Mouse (Mus musculus) left cerebral cortex, adult 9 months (tissue): ENCODE data around the gene Ndufaf8.

Source experiments
- DNase-seq, 2 experiments: peaks; one replicate each; pipeline ENCODE4 v3.0.0; 2022; ENCODE audit warnings: low spot score in 2 of 2

The Ndufaf8 gene

GRCm38 (mm10) chr11:120085891-120086627, 12.7 kb upstream of the Ndufaf8 start:
- DNase-seq = no peak

GRCm38 (mm10) chr11:120086702-120087152, 12.0 kb upstream of the Ndufaf8 start, which contains the start of gene Cep131:
Gene Cep131, minus strand, starts transcription at chr11:120086827.
- DNase-seq = peak; percentile 94 to 98

- DNase-seq = no peak
These were observed 8.1 kb upstream of the Ndufaf8 start for GRCm38 (mm10) chr11:120090661-120091060.

- DNase-seq = no peak
These were observed 5.7 kb upstream of the Ndufaf8 start for GRCm38 (mm10) chr11:120092817-120093591.

- DNase-seq = peak in 1 of 2 experiments; percentile 74
These were observed 2.3 kb downstream of the Ndufaf8 start for GRCm38 (mm10) chr11:120101036-120101435.

GRCm38 (mm10) chr11:120103431-120103997, 4.8 kb downstream of the Ndufaf8 start:
- no peak for DNase-seq

- DNase-seq = no peak
These were observed 8.3 kb downstream of the Ndufaf8 start for GRCm38 (mm10) chr11:120107026-120107425.

- DNase-seq = no peak
These were observed 9.1 kb downstream of the Ndufaf8 start for GRCm38 (mm10) chr11:120107796-120108195.

- no peak for DNase-seq
These were observed 11.0 kb downstream of the Ndufaf8 start for GRCm38 (mm10) chr11:120109558-120110210.

- no peak for DNase-seq
These were observed 11.8 kb downstream of the Ndufaf8 start for GRCm38 (mm10) chr11:120110554-120110953.

- no peak for DNase-seq
These were observed 12.3 kb downstream of the Ndufaf8 start for GRCm38 (mm10) chr11:120111033-120111432.

- no peak for DNase-seq
These were observed 13.4 kb downstream of the Ndufaf8 start for GRCm38 (mm10) chr11:120112136-120112535.

- no peak for DNase-seq
These were observed 15.9 kb downstream of the Ndufaf8 start for GRCm38 (mm10) chr11:120114488-120115215.

- DNase-seq = no peak
These were observed 18.9 kb downstream of the Ndufaf8 start for GRCm38 (mm10) chr11:120117626-120118025.

- DNase-seq = no peak
These were observed 20.4 kb downstream of the Ndufaf8 start for GRCm38 (mm10) chr11:120119108-120119507.

GRCm38 (mm10) chr11:120119936-120120541, 21.3 kb downstream of the Ndufaf8 start:
- DNase-seq = no peak

GRCm38 (mm10) chr11:120120642-120121420, 22.1 kb downstream of the Ndufaf8 start:
- peak in 1 of 2 experiments; percentile 82 for DNase-seq

GRCm38 (mm10) chr11:120122126-120122525, 23.4 kb downstream of the Ndufaf8 start:
- DNase-seq = no peak

- no peak for DNase-seq
These were observed 28.1 kb downstream of the Ndufaf8 start for GRCm38 (mm10) chr11:120126845-120127244.

- DNase-seq = no peak
These were observed 30.6 kb downstream of the Ndufaf8 start for GRCm38 (mm10) chr11:120129281-120129680.
